Mouse (Mus musculus): ENCODE measurements at regions not wholly inside any gene's neighbourhood (a gene's known extent, or its start where the extent isn't known, plus 50 kb on each side); places are given as distances from the start of the nearest gene placed in this dataset.

- peak in 1 of 2 experiments; percentile 27 for DNase-seq (ENCODE audit: low spot score in 2 of 2)
These were observed 681.4 kb downstream of the Utrn start for GRCm38 (mm10) chr10:12187669-12188342.

GRCm38 (mm10) chr10:12190435-12190834 is 678.7 kb downstream of the Utrn start:
- no peak for DNase-seq (ENCODE audit: low spot score in 2 of 2)

- DNase-seq (ENCODE audit: low spot score in 2 of 2) = no peak
These were observed 661.9 kb downstream of the Utrn start for GRCm38 (mm10) chr10:12207301-12207700.

- DNase-seq (ENCODE audit: low spot score in 2 of 2) = no peak
These were observed 659.0 kb downstream of the Utrn start for GRCm38 (mm10) chr10:12210181-12210580.

- DNase-seq (ENCODE audit: low spot score in 2 of 2) = no peak
These were observed 650.3 kb downstream of the Utrn start for GRCm38 (mm10) chr10:12218879-12219278.

GRCm38 (mm10) chr10:12234141-12234540 is 635.0 kb downstream of the Utrn start:
- DNase-seq (ENCODE audit: low spot score in 2 of 2) = no peak

GRCm38 (mm10) chr10:12248853-12249252 is 620.3 kb downstream of the Utrn start:
- DNase-seq (ENCODE audit: low spot score in 2 of 2) = peak; percentile 5 to 18

- DNase-seq (ENCODE audit: low spot score in 2 of 2) = no peak
These were observed 615.9 kb downstream of the Utrn start for GRCm38 (mm10) chr10:12253274-12253673.

- no peak for DNase-seq (ENCODE audit: low spot score in 2 of 2)
These were observed 583.5 kb downstream of the Utrn start for GRCm38 (mm10) chr10:12285679-12286078.

GRCm38 (mm10) chr10:12298887-12299286 is 570.3 kb downstream of the Utrn start:
- DNase-seq (ENCODE audit: low spot score in 2 of 2) = no peak

- no peak for DNase-seq (ENCODE audit: low spot score in 2 of 2)
These were observed 566.8 kb downstream of the Utrn start for GRCm38 (mm10) chr10:12302396-12302795.

GRCm38 (mm10) chr10:12320311-12320710 is 548.9 kb downstream of the Utrn start:
- DNase-seq (ENCODE audit: low spot score in 2 of 2) = no peak

Small RNA genes lying in the stretch of these regions (microRNA-seq; reads per million reads assigned to microRNA genes)
- 0 reads per million in 2 experiments for gene Gm22194

Measured in layer of hippocampus, postnatal 14 days (tissue).